Mouse (Mus musculus) gastrocnemius, adult 2 months (tissue): Measurements from ENCODE around the gene March10. TPM values are rescaled to one million over a fixed set of nuclear protein-coding genes. Genes with fewer than 3 reads are reported as not detected.

Experiments used
- DNase-seq: peaks from one replicate; pipeline ENCODE4 v3.0.0; 2022
- H3K27ac ChIP-seq: fragments of 200-600 bp; 2 replicates; pipeline ENCODE4 v1.8.1; 2022; ENCODE audit warnings: mild to moderate bottlenecking
- H3K4me3 ChIP-seq: fragments of 200-600 bp; 2 replicates; pipeline ENCODE4 v1.8.1; 2022; ENCODE audit warnings: mild to moderate bottlenecking, moderate library complexity
- CTCF ChIP-seq: fragments of 200-600 bp; IDR thresholded peaks from 2 replicates; pipeline ENCODE4 v1.8.1; 2022; ENCODE audit warnings: antibody characterized with exemption, mild to moderate bottlenecking, moderate library complexity
- intact Hi-C: fragments of 180-260 bp; cut with DNase I; formaldehyde crosslinking; loops from one replicate; pipeline ENCODE4 v1.15.1; 2025
- total RNA-seq, 2 experiments: library from RNA; stranded (reverse); gene quantifications; 2 replicates each; pipeline ENCODE4 v1.2.3; 2021

The March10 gene
- total RNA-seq, 2 experiments from 2014 or later = not detected

GRCm38 (mm10) chr11:105474746-105475145 is 18.2 kb upstream of the March10 start:
- DNase-seq = no peak
- Histone ChIP-seq H3K27ac (no peak overlapping the region), H3K4me3 (no peak overlapping the region)
- intact Hi-C loops = no loop called here
- TF ChIP-seq CTCF = no peak

GRCm38 (mm10) chr11:105474352-105474736 is 17.8 kb upstream of the March10 start:
- TF ChIP-seq CTCF = no peak
- no peak for DNase-seq
- H3K27ac ChIP-seq = no peak overlapping the region
- no peak overlapping the region for H3K4me3 ChIP-seq
- intact Hi-C loops = no loop called here

DNA sequence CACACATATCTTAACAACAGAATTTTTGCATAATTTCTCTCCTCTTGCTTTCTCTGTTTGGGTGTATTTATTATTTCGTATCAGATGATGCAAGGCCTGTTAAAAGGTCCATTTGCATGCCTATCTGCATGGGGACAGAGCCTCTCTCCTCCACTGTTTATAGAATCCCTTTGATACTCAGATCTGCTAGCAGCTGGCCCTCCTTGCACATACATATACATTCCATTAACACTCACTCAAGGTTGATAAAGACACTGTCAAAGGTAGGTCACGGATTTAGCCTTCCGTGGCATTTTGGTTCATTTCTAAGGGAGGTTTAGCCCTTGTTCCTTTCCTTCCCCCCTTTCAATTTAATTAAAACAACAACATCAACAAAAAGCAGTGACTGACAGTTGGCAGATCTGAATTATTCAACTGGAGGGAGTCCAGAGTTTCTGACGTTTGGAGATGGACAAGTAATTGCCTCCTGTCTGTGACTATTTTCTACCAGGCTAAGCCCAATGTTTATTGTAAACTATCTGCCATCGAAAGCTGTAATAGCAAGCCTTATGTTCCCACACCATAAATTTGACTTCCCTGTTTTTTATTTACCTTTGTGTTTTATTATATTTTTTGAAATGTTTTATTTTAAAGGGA is 17.3 kb upstream of the March10 start:
- DNase-seq = no peak
- Histone ChIP-seq H3K4me3 (no peak overlapping the region), H3K27ac (no peak overlapping the region)
- TF ChIP-seq CTCF = no peak
- intact Hi-C loops = no loop called here

GRCm38 (mm10) chr11:105472610-105473009 is 16.1 kb upstream of the March10 start:
- Histone ChIP-seq H3K27ac (no peak overlapping the region), H3K4me3 (no peak overlapping the region)
- DNase-seq = no peak
- intact Hi-C loops = no loop called here
- no peak for TF ChIP-seq CTCF

DNA sequence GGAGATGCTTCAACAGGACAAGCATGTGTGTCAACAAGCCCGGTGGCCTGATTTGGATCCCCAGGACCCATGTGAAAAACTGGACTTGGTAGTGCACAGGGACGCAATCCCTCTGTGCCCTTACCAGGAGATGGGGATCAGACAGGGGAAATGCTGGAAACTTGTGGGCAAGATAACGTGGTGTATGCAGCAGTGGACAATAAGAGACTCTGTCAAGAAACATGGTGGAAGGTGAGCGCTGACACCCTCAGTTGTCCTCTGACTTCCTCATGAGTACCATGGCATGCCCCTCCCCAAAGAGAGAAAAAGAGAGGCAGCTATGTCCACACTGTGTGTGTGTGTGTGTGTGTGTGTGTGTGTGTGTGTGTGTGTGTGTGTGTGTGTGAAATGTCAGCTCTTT is 14.4 kb upstream of the March10 start:
- no peak overlapping the region for H3K27ac ChIP-seq
- no peak for TF ChIP-seq CTCF
- H3K4me3 ChIP-seq = no peak overlapping the region
- intact Hi-C loops = no loop called here
- DNase-seq = no peak

DNA sequence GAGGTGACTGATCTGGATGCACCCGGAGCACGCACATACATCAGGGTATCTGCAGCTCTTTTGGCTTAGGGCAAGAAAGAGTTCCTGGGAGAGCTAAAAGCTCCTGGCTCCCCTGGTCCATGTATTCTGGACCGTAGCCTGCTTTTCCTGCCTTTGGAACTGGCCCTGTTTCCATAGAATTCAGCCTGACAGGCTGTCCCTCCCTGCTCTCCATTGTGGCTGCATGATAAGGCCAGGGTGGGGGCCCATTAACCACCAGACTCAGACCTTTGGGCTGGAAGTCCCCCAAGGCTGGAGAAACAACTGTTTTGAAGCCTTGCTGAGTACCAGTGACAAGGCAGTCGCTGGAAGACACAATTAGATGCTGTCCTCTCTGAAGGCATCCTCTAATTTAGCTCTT is 13.0 kb upstream of the March10 start:
- Histone ChIP-seq H3K27ac (no peak overlapping the region), H3K4me3 (no peak overlapping the region)
- no peak for TF ChIP-seq CTCF
- intact Hi-C loops = no loop called here
- DNase-seq = no peak

- intact Hi-C loops = no loop called here
- TF ChIP-seq CTCF = no peak
- Histone ChIP-seq H3K4me3 (no peak overlapping the region), H3K27ac (peak overlapping the region; percentile 4; the same call in 1 of the 2 replicates)
- DNase-seq = no peak
Measured at GRCm38 (mm10) chr11:105469091-105469507, 12.6 kb upstream of the March10 start.

GRCm38 (mm10) chr11:105468436-105468835 is 11.9 kb upstream of the March10 start:
- intact Hi-C loops = no loop called here
- no peak overlapping the region; the same call in 1 of the 2 replicates for H3K27ac ChIP-seq

GRCm38 (mm10) chr11:105467816-105468215 is 11.3 kb upstream of the March10 start:
- Histone ChIP-seq H3K27ac (no peak overlapping the region), H3K4me3 (no peak overlapping the region)
- intact Hi-C loops = no loop called here
- no peak for TF ChIP-seq CTCF
- no peak for DNase-seq

More at GRCm38 (mm10) chr11:105468436-105468835, 11.9 kb upstream of the March10 start:
- no peak overlapping the region for H3K4me3 ChIP-seq
- TF ChIP-seq CTCF = no peak
- no peak for DNase-seq

DNA sequence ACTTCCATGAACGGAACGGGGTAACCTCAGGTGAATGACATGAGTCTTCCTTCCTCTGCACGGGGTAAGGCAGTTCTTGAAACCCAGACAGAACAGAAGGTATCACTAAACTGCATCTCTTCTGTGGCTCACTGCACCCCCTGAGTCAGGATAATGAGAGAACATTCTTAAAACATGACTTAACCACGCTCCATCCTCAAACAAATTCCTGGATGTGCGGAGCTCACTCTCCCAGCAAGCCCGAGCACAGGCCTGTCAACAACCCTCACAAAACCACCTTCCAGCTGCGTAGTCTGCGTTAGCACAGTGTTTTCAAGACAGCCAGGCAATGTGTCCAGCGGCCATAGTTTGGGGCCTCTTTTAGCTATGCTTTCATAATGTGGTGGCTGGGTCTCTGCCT is 10.7 kb upstream of the March10 start:
- DNase-seq = peak; percentile 25
- intact Hi-C loops = no loop called here
- H3K27ac ChIP-seq = peak overlapping the region; percentile 28; the same call in 1 of the 2 replicates
- no peak overlapping the region for H3K4me3 ChIP-seq
- no peak for TF ChIP-seq CTCF

GRCm38 (mm10) chr11:105466756-105467155 is 10.2 kb upstream of the March10 start:
- intact Hi-C loops = no loop called here
- no peak for DNase-seq
- no peak overlapping the region for H3K4me3 ChIP-seq
- TF ChIP-seq CTCF = no peak
- peak overlapping the region; percentile 28; the same call in 1 of the 2 replicates for H3K27ac ChIP-seq

DNA sequence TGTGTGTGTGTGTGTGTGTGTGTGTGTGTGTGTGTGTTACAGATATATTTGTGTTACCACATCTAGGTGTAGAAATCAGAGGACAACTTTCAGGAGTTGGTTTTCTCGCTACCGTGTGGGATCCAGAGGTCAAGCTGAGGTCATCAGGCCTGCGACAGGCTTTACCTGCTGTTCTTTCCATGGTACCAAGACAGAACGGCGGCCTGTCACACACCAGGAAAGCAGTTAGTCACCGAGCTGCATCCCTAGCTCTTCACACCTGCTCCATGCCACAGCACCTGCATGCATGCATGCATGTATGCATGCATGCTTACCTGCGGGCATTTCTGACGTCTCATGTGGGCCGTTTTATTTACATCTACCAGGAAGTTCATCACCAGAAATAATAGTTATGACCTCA is 9.0 kb upstream of the March10 start:
- Histone ChIP-seq H3K27ac (no peak overlapping the region), H3K4me3 (no peak overlapping the region)
- TF ChIP-seq CTCF = no peak
- no peak for DNase-seq
- intact Hi-C loops = no loop called here

GRCm38 (mm10) chr11:105464430-105464967 is 8.0 kb upstream of the March10 start:
- Histone ChIP-seq H3K4me3 (no peak overlapping the region), H3K27ac (no peak overlapping the region)
- intact Hi-C loops = loop anchor here (5.0 kb wide), 1 partner anchor 92 kb away; no protein-coding TSS in a partner anchor
- DNase-seq = no peak
- no peak for TF ChIP-seq CTCF

- Histone ChIP-seq H3K27ac (no peak overlapping the region), H3K4me3 (no peak overlapping the region)
- intact Hi-C loops = loop anchor here (5.0 kb wide), 1 partner anchor 88 kb away; no protein-coding TSS in a partner anchor
- no peak for TF ChIP-seq CTCF
- peak; percentile 21 for DNase-seq
Measured at GRCm38 (mm10) chr11:105459900-105460299, 3.4 kb upstream of the March10 start.
